Mouse (Mus musculus): ENCODE measurements around the gene St8sia4. TPM values are rescaled to one million over a fixed set of nuclear protein-coding genes. Genes with fewer than 3 reads are reported as not detected.

The St8sia4 gene
- polyA plus RNA-seq, 1 experiment from 2014 or later, result 2.0 TPM

DNA sequence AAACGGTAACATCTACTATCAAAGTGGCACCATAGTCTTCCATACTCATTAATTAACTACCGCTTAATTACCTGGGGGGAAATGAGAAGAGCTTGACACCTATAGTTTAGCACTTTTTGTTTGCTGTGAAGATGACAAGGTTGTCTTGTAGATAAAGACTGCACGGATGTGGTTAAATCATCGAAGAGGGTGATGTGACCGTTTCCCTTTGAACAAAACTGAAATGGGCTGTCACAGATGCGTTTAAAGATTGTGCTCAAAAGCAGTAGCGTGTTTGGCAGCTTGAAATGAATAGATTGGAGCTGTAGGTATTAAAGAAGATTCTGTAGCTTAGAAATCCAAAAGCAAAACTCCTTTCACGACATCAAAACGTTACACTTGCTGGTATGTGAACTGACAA, 11.8 kb downstream of the St8sia4 start:
- Histone ChIP-seq H3K9ac (no peak overlapping the region), H3K27me3 (no peaks in the 10 kb centered on the region), H3K27ac (replicated peaks) (no peak overlapping the region), H3K9me3 (replicated peaks) (no peaks in the 10 kb centered on the region), H3K36me3 (replicated peaks) (no peaks in the 10 kb centered on the region), H3K4me3 (replicated peaks) (no peak overlapping the region), H3K4me1 (replicated peaks) (no peaks in the 10 kb centered on the region), H3K4me2 (no peak overlapping the region)
- ATAC-seq (ENCODE audit: insufficient read depth), result no peak
- WGBS (ENCODE audit: insufficient replicate concordance), result 37% methylated on average over 9 of the region's 9 CpGs

DNA sequence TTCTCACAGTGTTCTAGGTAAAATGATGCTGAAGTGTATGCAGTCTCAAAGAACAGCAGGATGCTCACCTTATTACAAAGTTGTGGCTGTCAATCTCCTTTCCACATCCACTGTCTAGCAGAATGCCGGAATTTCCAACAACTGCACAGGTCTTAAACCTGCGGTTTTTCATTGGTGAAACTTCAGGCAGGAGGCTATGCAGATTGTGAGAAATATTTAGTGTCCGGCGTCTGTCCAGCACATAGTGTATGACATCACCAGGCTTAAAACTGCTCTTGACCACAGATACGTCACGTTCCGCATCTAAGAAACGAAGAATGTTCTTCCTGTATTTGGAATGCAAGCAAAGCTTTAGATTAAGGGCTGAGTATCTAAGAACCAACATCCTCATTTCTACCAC, 13.9 kb downstream of the St8sia4 start:
- no peaks in the 10 kb centered on the region for H3K36me3 ChIP-seq (replicated peaks)
- ATAC-seq (ENCODE audit: insufficient read depth), result no peak
- no peak overlapping the region for H3K4me3 ChIP-seq (replicated peaks)
- H3K9me3 ChIP-seq (replicated peaks), result no peaks in the 10 kb centered on the region
- H3K27me3 ChIP-seq, result no peaks in the 10 kb centered on the region
- 69% methylated on average over 8 of the region's 8 CpGs for WGBS (ENCODE audit: insufficient replicate concordance)
- H3K9ac ChIP-seq, result no peak overlapping the region
- no peak overlapping the region for H3K27ac ChIP-seq (replicated peaks)
- no peak overlapping the region for H3K4me2 ChIP-seq
- no peaks in the 10 kb centered on the region for H3K4me1 ChIP-seq (replicated peaks)

DNA sequence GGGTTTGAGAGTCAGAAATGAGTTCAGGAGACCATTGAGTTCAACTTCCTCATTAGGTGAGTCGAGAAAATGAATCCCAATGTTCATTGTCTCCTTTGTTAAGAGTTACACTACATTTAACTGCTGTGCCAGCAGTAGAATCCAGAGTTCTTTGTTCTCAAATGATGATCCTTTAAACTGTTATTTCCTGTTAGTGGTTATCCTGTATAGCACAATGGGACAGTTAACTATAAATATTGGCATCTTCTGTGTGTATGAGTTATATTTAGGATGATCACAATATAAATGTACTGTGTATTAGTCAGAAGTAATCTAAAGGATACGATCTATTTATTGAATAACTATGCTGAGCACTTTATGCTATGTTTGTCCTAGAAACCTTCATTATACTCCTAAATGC, 23.1 kb downstream of the St8sia4 start:
- Histone ChIP-seq H3K9ac (no peak overlapping the region), H3K4me1 (replicated peaks) (no peaks in the 10 kb centered on the region), H3K4me2 (no peak overlapping the region), H3K9me3 (replicated peaks) (no peaks in the 10 kb centered on the region), H3K4me3 (replicated peaks) (no peak overlapping the region), H3K27me3 (no peaks in the 10 kb centered on the region), H3K27ac (replicated peaks) (no peak overlapping the region), H3K36me3 (replicated peaks) (no peaks in the 10 kb centered on the region)
- WGBS (ENCODE audit: insufficient replicate concordance), result 47% methylated on average over 2 of the region's 2 CpGs
- no peak for ATAC-seq (ENCODE audit: insufficient read depth)

DNA sequence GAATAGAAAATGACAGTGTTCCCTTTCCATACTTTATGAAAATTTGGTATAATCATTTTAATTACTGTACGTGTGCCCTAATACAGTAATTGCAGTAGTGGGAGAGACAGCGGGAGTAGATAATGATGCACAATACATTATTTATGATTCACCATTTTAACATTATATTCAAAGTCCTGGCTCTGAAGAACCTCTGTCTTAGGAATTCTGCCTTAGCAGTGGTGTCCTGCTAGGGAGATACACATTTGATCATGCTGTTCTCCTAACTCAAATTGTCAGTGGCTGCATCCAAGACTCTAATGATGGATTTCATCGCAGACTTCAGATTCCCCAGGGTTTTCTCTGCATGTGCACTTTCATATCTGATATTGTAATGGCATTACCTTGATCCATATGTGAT, 28.4 kb downstream of the St8sia4 start:
- Histone ChIP-seq H3K4me2 (no peak overlapping the region), H3K4me1 (replicated peaks) (no peaks in the 10 kb centered on the region), H3K27me3 (no peaks in the 10 kb centered on the region), H3K4me3 (replicated peaks) (no peak overlapping the region), H3K9ac (no peak overlapping the region), H3K9me3 (replicated peaks) (no peaks in the 10 kb centered on the region), H3K27ac (replicated peaks) (no peak overlapping the region), H3K36me3 (replicated peaks) (no peaks in the 10 kb centered on the region)
- WGBS (ENCODE audit: insufficient replicate concordance), result 80% methylated on average over 3 of the region's 3 CpGs
- no peak for ATAC-seq (ENCODE audit: insufficient read depth)

DNA sequence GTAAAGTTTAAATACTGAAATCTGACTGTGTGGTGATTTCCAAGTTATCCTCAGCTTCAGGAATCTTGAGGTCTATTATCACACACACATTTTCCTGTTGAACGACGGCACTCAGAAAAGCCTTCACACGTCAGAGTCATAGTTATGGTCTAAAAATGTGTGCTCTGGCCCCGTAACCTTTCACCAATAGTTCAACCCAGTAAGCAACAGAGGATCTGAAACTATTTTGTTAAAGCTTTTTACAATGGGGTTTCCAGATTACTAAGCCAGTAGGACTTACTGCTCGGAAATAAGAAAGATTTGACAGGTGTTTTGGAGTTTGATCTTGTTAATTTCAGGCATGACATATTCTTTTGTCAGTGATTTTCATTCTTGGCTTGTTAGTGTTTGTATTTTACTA, 43.0 kb downstream of the St8sia4 start:
- H3K4me1 ChIP-seq (replicated peaks), result no peaks in the 10 kb centered on the region
- ATAC-seq (ENCODE audit: insufficient read depth), result no peak
- H3K9me3 ChIP-seq (replicated peaks), result no peaks in the 10 kb centered on the region
- H3K27me3 ChIP-seq, result no peaks in the 10 kb centered on the region
- no peak overlapping the region for H3K4me3 ChIP-seq (replicated peaks)
- H3K36me3 ChIP-seq (replicated peaks), result no peaks in the 10 kb centered on the region
- no peak overlapping the region for H3K27ac ChIP-seq (replicated peaks)
- no peak overlapping the region for H3K9ac ChIP-seq
- WGBS (ENCODE audit: insufficient replicate concordance), result 30% methylated on average over 5 of the region's 5 CpGs
- H3K4me2 ChIP-seq, result no peak overlapping the region

DNA sequence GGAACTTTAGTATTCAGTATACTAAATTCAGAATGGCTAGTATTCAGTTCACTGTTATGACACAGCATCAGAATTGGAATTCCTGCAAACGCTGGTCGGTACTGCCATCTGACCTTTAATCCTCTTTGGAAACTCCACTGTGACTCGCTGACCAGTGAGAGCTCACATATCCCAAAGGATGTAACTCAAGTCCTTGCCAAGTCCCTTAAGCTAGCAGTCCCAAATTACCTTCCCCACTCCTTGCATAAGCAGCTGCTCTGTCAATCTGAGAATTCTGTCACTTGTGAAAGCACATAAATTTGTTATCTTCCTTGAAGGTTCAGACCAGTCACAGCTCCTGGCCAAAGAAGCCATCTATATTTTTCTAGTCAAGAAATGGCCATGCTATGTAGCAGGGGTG, 48.7 kb downstream of the St8sia4 start:
- H3K27me3 ChIP-seq, result no peaks in the 10 kb centered on the region
- H3K4me3 ChIP-seq (replicated peaks), result no peak overlapping the region
- no peak overlapping the region for H3K27ac ChIP-seq (replicated peaks)
- H3K9ac ChIP-seq, result no peak overlapping the region
- WGBS (ENCODE audit: insufficient replicate concordance), result 39% methylated on average over 3 of the region's 3 CpGs
- H3K4me1 ChIP-seq (replicated peaks), result no peaks in the 10 kb centered on the region
- no peaks in the 10 kb centered on the region for H3K36me3 ChIP-seq (replicated peaks)
- H3K9me3 ChIP-seq (replicated peaks), result no peaks in the 10 kb centered on the region
- no peak overlapping the region for H3K4me2 ChIP-seq
- no peak for ATAC-seq (ENCODE audit: insufficient read depth)

DNA sequence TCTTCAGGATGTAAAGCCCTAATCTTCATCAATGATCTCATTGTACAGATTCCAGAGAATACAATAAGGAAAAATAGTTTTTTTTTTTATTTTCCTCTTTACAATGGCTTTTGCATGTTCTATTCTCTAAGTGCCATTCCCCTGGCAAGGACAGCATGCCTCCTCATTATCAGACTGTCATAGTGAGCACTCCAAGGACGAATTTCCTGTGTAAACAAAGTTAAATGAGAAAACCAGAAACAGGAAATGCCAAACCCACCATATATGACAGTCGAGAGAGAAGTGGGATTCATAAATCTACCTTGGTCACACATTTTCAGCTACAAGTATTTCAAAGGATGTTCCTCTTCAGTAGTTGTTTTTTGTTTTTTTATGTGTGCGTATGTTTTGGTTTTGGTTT, 49.2 kb downstream of the St8sia4 start:
- H3K4me1 ChIP-seq (replicated peaks), result no peaks in the 10 kb centered on the region
- H3K9me3 ChIP-seq (replicated peaks), result no peaks in the 10 kb centered on the region
- H3K9ac ChIP-seq, result no peak overlapping the region
- H3K27ac ChIP-seq (replicated peaks), result no peak overlapping the region
- no peak for ATAC-seq (ENCODE audit: insufficient read depth)
- no peak overlapping the region for H3K4me2 ChIP-seq
- no peaks in the 10 kb centered on the region for H3K27me3 ChIP-seq
- no peaks in the 10 kb centered on the region for H3K36me3 ChIP-seq (replicated peaks)
- H3K4me3 ChIP-seq (replicated peaks), result no peak overlapping the region
- WGBS (ENCODE audit: insufficient replicate concordance), result 47% methylated on average over 3 of the region's 3 CpGs

DNA sequence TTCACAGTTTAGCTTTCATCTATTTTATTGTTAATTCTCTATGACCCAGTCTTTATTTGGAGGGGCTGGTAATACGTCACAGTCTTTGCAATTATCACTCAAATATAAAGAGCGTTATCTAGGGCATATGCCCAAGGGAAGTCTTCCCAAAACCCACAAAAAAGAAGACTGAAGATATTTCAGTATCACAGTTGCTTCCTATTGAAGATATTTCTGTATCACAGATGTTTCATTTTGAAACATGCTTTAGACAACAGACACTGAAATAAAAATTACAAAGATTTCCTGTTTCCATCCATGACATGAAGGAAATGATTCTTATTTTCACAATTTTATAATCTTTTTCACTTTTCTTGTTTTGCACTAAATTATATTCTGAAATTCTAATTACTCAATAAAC, 57.4 kb downstream of the St8sia4 start:
- no peak for ATAC-seq (ENCODE audit: insufficient read depth)
- no peaks in the 10 kb centered on the region for H3K9me3 ChIP-seq (replicated peaks)
- no peaks in the 10 kb centered on the region for H3K27me3 ChIP-seq
- no peak overlapping the region for H3K27ac ChIP-seq (replicated peaks)
- WGBS (ENCODE audit: insufficient replicate concordance), result 52% methylated on average over 2 of the region's 2 CpGs
- H3K4me2 ChIP-seq, result no peak overlapping the region
- H3K4me1 ChIP-seq (replicated peaks), result no peaks in the 10 kb centered on the region
- no peaks in the 10 kb centered on the region for H3K36me3 ChIP-seq (replicated peaks)
- H3K4me3 ChIP-seq (replicated peaks), result no peak overlapping the region
- no peak overlapping the region for H3K9ac ChIP-seq

DNA sequence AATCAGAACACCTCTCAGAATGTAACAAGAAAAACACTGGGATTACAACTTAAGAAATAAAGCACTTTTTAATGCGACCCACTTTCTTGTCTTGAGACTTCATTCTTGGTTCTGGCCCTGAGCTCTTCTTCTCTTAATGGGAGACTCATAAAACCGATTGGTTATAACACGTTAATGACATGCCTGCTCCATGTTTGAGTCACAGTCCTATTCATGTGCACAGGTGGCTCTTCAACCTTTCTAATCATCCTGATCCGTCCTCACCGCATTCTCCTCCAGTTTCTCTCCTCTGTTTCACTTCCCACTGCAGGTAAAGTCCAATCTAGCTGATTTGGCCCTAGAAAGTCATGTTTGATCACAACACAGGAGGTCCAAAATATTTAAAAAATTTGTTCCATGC, 58.3 kb downstream of the St8sia4 start:
- ATAC-seq (ENCODE audit: insufficient read depth), result no peak
- H3K36me3 ChIP-seq (replicated peaks), result no peaks in the 10 kb centered on the region
- no peak overlapping the region for H3K4me2 ChIP-seq
- no peaks in the 10 kb centered on the region for H3K4me1 ChIP-seq (replicated peaks)
- H3K9ac ChIP-seq, result no peak overlapping the region
- 63% methylated on average over 5 of the region's 5 CpGs for WGBS (ENCODE audit: insufficient replicate concordance)
- no peak overlapping the region for H3K4me3 ChIP-seq (replicated peaks)
- H3K9me3 ChIP-seq (replicated peaks), result no peaks in the 10 kb centered on the region
- no peaks in the 10 kb centered on the region for H3K27me3 ChIP-seq
- H3K27ac ChIP-seq (replicated peaks), result no peak overlapping the region

DNA sequence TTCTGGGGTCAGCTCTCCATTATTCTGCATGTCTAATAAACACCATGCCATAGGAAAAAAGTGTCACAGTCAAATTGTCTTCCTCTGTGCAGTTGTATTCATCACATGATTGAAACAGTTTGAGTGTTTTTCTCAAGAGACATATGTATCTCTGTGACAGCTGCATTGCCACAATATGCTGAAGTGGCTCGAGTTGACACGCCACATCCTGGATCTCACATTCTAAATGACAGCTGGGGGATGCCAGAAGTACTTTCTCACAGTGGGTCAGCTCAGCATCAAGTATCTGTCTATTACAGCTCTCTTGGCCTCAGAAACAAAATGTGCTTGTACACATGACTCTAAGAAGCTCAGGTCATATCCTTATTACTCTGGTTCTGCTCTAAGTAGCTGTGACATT, 61.9 kb downstream of the St8sia4 start:
- no peaks in the 10 kb centered on the region for H3K4me1 ChIP-seq (replicated peaks)
- WGBS (ENCODE audit: insufficient replicate concordance), result 39% methylated on average over 2 of the region's 2 CpGs

DNA sequence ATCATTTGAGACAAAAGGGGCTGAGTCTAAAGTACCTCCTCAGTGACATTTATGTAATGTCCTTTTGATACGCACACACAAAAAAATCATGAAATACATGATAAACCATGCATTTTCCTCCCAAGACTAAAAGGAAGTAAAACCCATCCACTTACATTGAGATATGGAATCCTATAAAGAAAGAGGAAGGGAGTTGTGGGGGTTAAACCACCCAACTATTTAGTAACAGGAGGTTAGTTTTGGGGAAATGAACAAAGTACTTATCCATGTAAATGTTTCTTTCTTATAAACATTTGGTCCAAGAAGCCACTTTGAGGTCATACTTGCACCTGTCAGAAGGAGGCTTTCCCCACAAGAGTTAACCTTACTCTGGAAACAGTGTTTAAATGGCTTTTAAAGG, 69.3 kb downstream of the St8sia4 start:
- H3K36me3 ChIP-seq (replicated peaks), result no peaks in the 10 kb centered on the region
- H3K4me3 ChIP-seq (replicated peaks), result no peak overlapping the region
- no peak overlapping the region for H3K4me2 ChIP-seq
- ATAC-seq (ENCODE audit: insufficient read depth), result no peak
- no peak overlapping the region for H3K27ac ChIP-seq (replicated peaks)
- no peaks in the 10 kb centered on the region for H3K27me3 ChIP-seq
- no peaks in the 10 kb centered on the region for H3K4me1 ChIP-seq (replicated peaks)
- 34% methylated on average over 1 of the region's 1 CpGs for WGBS (ENCODE audit: insufficient replicate concordance)
- H3K9me3 ChIP-seq (replicated peaks), result no peaks in the 10 kb centered on the region
- H3K9ac ChIP-seq, result no peak overlapping the region

More for the DNA sequence above, 61.9 kb downstream of the St8sia4 start:
- Histone ChIP-seq H3K27ac (replicated peaks) (no peak overlapping the region), H3K27me3 (no peaks in the 10 kb centered on the region), H3K9ac (no peak overlapping the region), H3K36me3 (replicated peaks) (no peaks in the 10 kb centered on the region), H3K9me3 (replicated peaks) (no peaks in the 10 kb centered on the region), H3K4me3 (replicated peaks) (no peak overlapping the region), H3K4me2 (no peak overlapping the region)
- no peak for ATAC-seq (ENCODE audit: insufficient read depth)

DNA sequence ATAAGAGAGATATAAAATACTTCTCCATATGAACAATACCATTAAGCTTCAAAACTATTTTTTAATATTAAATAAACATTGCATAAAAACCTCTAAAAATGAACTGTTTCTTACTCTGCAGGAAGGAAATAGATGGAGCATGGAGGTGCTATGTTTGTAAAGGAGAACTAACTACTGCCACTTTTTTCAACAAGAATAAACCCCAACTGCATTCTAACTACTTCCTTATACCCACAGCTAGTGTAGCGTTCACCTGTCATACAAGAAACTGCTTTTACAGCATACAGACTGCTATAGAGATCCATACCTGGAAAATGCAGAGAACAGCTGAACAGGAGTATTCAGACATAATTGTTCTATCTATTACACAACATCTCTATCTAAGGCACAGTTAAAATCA, 70.5 kb downstream of the St8sia4 start:
- no peak for ATAC-seq (ENCODE audit: insufficient read depth)
- Histone ChIP-seq H3K27me3 (no peaks in the 10 kb centered on the region), H3K27ac (replicated peaks) (no peak overlapping the region), H3K4me3 (replicated peaks) (no peak overlapping the region), H3K9ac (no peak overlapping the region), H3K4me2 (no peak overlapping the region), H3K4me1 (replicated peaks) (no peaks in the 10 kb centered on the region), H3K9me3 (replicated peaks) (no peaks in the 10 kb centered on the region), H3K36me3 (replicated peaks) (no peaks in the 10 kb centered on the region)
- WGBS (ENCODE audit: insufficient replicate concordance), result 31% methylated on average over 1 of the region's 1 CpGs

Measured in liver, embryonic 15.5 days (tissue).